Mouse (Mus musculus): Measurements from ENCODE around the gene Ncor2. TPM values are rescaled to one million over a fixed set of nuclear protein-coding genes. Genes with fewer than 3 reads are reported as not detected.

The Ncor2 gene
- polyA plus RNA-seq (2014; fragmentation: Illumina TruSeq; extraction: RNeasy Lipid Tissue Mini Kit (QIAGEN cat#74804); ENCODE audit: low read depth, low replicate concordance): 88.0 TPM

DNA sequence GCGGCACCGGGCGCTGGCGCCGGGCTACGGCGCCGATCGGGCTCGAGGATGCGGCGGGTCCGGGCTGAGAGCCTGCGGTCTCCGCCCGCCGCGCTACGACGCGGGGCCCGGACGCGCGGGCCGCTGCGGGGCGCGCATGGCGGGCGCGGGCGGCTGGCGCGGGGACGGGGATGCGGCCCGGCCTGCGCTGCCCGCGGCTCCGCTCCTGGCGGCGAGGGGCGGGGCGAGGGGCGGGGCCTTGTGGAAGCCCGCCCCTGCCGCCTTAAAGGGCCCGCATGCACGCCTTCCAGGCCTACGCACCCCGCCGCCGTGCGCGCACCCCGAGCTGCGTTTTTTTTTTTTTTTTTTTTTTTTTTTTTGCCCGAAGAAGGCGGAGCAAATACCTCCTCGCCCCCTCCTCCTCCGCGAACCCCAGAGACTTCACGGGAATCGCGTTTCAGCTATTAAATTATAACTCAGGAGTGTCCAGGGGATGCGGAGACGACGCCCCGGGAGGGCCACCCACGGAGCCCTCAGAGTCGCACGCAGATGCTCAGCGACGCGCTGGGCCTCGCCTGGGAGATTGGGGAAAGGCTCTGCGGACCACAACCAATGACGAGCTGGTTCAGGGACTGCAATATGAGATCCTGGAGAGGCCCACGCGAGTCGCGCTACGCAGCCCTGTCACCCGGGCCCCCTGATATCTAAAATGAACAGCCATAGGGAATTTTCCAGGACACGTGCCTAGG, at the start of gene Ncor2:
Ncor2 (minus strand) TSS at position 213 of the 728 bp plus-strand sequence.

DNA sequence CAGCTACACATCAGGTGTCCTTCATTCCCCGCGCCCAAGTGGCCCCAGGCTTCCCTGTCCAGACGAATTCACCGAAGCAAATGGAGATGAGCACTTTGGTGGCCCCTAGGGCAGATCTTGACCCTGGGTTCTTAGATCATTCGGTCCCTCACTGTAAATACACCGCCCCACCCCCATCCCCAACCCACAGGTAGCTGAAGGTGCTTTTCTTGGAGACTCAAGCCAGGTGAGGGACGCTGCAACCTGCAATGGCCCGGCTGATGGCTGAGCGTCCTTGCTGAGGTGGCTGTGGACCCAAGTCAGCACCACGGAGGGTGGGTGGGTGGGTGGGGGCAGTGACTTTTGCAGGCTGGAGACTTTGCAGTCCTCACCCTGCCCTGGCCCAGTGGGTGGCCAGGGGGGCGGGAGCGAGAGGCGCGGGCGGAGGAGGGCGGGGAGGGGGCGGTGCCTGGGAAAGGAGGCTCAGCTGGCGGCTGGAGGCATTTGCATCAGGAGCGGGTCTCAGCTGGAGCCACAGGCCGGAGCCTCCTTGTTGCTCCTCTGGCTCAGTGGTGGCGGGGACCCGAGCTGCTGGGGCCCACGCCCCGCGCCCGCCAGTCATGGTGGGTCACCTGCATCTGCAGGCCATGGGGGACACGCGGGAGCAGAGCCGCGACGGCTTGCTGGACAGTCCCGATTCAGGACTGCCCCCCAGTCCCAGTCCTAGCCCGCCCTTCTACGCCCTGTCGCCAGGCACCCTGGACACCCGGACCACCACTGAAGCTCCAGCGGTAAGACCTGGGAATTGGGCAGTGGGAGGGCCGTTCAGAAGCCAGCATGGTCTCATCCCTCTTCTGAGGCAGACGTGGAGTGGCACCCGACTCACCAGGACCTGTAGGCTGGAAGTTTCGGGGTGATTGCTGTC, 175.8 kb downstream of the Ncor2 start, which contains the start of gene Rflna:
Rflna (plus strand) TSS at position 253 of the 904 bp plus-strand sequence.

Other genes starting within 250 kb of the Ncor2 start
- gene Rflna, start 176.0 kb downstream of the Ncor2 start, polyA plus RNA-seq (2014; fragmentation: Illumina TruSeq; extraction: RNeasy Lipid Tissue Mini Kit (QIAGEN cat#74804); ENCODE audit: low read depth, low replicate concordance): 7.5 TPM
- 116 TPM for gene Scarb1, start 161.9 kb upstream of the Ncor2 start, polyA plus RNA-seq (2014; fragmentation: Illumina TruSeq; extraction: RNeasy Lipid Tissue Mini Kit (QIAGEN cat#74804); ENCODE audit: low read depth, low replicate concordance)
- gene Gm10382, start 210.1 kb upstream of the Ncor2 start, polyA plus RNA-seq (2014; fragmentation: Illumina TruSeq; extraction: RNeasy Lipid Tissue Mini Kit (QIAGEN cat#74804); ENCODE audit: low read depth, low replicate concordance): 1.2 TPM
- 524 TPM for gene Ubc, start 211.0 kb upstream of the Ncor2 start, polyA plus RNA-seq (2014; fragmentation: Illumina TruSeq; extraction: RNeasy Lipid Tissue Mini Kit (QIAGEN cat#74804); ENCODE audit: low read depth, low replicate concordance)

Data from adipose tissue, adult 10 weeks (tissue).